Mouse (Mus musculus) layer of hippocampus, adult 11-12 months (tissue): ENCODE measurements around the gene Kalrn.
A peak's percentile ranks its signal among the peaks of the same experiment; 100 is the strongest.

ENCODE experiments used
- DNase-seq: peaks from one replicate; pipeline ENCODE4 v3.0.0; 2022; ENCODE audit warnings: low spot score

Gene Kalrn

GRCm38 (mm10) chr16:34183186-34183585, 390.1 kb downstream of the Kalrn start:
- no peak for DNase-seq

- no peak for DNase-seq
These were observed 397.7 kb downstream of the Kalrn start for GRCm38 (mm10) chr16:34175625-34176024.

DNA sequence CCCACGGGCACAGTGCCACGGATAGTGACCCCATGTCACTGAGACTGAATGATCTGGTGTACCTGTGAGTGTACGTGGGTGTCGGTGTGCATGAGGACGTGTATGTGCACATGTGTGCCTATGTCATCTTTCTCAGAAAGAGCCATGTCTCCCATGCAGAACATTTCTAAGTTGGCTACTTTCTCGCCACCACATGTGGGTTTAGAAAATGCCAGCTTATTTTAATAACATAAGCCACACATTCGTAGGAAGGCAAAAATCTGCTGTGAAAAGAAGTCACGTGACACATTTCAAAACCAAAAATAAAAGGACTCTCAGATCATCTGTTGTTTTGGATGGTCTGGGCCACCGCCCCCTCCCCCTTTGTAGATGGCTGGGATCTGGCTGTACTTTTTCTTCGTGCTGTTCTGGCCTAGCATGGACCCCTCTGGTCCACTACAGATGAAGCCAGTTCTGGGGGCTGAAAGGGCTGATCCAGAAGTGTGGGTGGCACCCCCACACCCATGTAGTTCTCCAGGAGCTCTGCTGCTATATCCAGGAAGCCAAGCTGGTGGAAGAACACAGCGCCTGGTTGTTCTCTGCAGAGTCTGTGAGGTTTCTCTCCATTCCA, 400.7 kb downstream of the Kalrn start:
- peak; percentile 77 for DNase-seq

GRCm38 (mm10) chr16:34167042-34167441, 406.3 kb downstream of the Kalrn start:
- DNase-seq = no peak

DNA sequence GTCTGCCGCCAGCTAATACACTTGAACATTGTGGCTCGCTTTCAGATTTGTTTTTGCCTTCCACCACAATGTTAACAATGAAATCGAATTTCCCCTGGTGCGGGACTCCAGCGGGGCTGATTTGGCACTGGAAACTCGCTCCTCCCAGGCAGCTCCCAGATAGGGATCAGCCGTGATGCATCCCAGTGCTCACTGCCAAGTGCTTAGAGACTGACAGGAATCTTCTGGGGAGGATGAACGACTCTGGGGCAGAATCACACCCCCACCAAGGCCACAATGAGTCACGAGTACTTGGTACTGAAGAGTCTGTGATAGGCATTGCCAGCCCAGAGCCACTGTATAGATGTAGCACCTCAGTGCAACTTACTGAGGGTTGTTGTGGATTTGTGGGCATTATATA, 410.2 kb downstream of the Kalrn start:
- no peak for DNase-seq

DNA sequence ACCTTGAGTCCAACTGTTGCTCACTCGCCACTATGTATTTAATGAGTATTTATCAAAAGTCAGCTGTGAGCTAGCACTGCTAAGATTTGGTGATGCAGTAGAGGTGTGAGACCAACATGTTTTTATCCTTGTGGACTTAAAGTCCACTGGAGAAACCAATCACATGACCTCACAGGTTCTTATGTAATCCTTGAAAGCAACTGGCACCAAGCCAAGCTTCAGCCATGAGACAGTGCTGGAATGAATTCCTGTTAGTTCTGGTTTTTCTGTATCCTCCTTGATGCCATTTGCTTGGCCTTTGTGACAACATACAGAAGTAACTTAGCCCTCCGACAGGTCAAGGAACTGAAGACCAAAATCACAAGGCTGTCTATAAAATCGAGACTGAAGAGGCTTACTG, 413.8 kb downstream of the Kalrn start:
- no peak for DNase-seq

GRCm38 (mm10) chr16:34157386-34158135, 415.8 kb downstream of the Kalrn start:
- DNase-seq = no peak

DNA sequence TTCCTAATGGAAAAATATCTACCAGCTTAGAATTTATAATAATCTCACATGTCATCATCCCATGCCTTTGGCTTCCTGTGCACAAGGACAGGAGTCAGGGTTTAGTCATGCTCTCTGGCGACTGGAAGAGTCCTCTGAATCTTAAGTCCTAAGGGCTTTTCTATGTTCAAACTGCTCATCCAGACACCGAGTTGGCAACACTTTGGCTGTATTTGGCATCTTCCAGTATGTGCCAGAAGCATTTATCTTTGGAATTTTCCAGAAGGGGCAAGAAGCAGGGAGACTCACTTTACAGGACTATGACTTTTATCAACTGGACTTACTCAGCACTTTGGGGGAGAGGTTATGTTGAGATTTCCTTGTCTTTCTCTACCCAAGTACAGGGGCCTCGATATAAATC, 417.6 kb downstream of the Kalrn start:
- DNase-seq = no peak

DNA sequence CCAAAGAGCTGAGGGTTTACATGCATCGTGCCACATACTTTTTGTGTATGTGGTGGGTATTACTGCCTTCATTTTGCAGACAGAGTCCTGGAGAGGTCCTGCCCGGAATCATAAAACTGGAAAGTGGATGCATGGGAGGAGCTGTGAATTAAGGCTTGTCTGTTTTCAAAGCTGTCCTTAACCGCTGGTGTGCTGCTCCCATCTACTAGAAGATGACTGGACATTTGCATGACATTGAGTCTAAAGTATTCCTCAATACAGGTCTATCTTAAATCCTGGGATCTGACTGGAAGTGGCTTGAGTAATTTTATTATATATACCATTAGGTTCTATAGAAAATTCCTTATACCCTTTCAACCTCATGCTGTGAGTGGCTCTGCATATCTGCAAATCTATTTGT, 418.4 kb downstream of the Kalrn start:
- no peak for DNase-seq

DNA sequence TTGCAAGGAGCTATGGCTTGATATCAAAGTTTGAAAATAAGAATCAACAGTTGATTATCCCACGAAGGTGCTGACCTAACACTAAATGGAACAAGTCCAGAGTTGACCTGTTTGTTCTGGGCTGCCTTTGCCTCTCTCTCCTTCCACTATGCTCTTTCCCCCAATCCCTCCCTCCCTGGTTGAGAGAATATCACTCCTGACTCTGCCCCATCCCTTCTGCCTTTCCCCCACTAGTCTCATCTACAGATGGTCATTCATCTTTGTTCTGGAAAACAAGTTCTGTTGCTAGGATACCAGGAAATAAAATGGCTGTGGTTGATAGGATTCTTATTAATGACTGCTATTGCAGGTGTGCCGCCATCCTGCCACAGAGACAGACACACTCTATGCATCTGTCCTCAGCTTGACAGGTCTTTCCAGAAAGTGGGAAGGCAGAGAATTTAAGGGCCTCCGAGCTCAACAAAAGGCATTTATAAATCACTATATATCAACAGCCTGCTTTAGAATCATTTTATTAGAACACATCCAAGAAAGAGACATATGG, 421.7 kb downstream of the Kalrn start:
- no peak for DNase-seq

- DNase-seq = no peak
These were observed 431.7 kb downstream of the Kalrn start for GRCm38 (mm10) chr16:34141670-34142069.

DNA sequence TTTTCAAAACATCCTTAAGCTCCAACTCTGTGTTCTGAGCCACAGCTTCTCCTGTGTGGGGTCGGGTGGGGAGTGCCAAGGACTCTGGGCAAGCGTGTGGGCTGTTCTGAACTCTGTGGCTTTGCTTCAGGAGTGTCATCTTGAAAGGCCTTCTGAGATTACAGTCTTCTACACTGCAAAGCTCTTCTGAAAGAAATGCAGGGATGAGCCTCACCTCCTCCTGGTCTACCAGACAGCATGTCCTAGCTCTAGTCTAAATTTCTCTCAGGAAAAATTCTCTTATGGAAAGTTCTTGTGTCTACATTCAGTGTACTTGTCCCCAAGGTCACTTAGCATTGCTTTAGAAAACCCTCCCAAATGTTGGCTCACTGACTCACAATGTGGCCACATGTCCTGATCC, 438.3 kb downstream of the Kalrn start:
- DNase-seq = no peak

DNA sequence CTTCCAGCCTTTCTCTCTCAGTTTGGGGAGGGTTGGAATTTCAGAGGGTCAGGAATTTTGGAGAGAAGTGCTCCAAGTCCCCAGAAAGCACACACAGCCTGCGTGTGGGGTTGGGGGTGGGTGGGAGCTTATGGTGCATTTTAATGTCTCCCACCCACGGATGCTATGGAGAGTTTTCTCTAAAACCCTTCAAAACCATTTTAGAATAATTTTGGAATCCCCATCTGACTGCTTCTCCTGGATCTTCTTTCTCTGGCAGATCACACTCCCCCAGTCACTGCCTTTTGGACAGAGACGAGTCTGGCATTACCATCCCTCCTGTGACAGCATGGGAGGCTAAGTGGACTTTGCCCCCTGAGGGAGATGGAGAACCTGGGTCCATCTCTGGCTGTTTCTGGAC, 438.7 kb downstream of the Kalrn start:
- no peak for DNase-seq

GRCm38 (mm10) chr16:34125595-34125994, 447.7 kb downstream of the Kalrn start:
- peak; percentile 82 for DNase-seq

DNA sequence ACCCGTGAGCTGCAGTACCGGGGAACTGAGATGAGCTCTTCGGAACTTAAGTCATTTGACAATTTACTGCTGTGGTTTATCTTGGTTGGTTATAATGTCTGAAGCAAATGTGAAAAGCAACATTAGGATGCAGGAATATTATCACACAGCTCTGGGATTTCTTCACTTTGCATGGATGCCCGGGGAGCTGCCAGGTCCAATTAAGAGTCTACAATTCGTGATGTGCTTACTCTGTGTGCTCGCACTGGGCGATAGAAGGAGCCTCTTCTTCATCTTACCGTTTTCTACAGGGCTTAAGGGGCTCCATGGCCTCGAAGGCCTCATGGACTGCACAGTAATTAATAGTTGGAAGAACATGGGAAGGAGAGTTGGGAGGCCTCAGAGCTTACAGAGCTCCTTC, 450.8 kb downstream of the Kalrn start:
- no peak for DNase-seq

- no peak for DNase-seq
These were observed 452.0 kb downstream of the Kalrn start for GRCm38 (mm10) chr16:34121288-34121687.

- DNase-seq = no peak
These were observed 452.5 kb downstream of the Kalrn start for GRCm38 (mm10) chr16:34120801-34121201.

DNA sequence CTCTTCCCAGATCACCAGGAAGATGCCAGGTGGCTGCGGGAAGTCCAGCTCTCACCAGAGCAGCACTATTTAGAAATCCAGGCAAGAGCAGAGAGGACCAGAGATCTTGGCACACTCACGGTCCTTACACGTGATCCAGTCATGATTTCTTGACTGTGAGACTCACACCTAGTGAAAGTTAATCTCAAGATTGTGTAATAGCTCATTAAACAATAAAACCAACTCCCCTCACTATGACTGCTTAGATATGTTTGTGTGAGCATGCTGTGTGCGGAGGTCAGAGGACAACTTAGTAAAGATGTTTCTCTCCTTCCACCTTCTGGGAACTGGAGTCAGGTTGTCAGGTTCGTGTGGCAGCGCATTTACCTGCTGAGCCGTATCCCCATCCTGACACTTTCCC, 453.5 kb downstream of the Kalrn start:
- no peak for DNase-seq

- no peak for DNase-seq
These were observed 454.0 kb downstream of the Kalrn start for GRCm38 (mm10) chr16:34119370-34119769.

GRCm38 (mm10) chr16:34114665-34115064, 458.7 kb downstream of the Kalrn start:
- peak; percentile 75 for DNase-seq

DNA sequence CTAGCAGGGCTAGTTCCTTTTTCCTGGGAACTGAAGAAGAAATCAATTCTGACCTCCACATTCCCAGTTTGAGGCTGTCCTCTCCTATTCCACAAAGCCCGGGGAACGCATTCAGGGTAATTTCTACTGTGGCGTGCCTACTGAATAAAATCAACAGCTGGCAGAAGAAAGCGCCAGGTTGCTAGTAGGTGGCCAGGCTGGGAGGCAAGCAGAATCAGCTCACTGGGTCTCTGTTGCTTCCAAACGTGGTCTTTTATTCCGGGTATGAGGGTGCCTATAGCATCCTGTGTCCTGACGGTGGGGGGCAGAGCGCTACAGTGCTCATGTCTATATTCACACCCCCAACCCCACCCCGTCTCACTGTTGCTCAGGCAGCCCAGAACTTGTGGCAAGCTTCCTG, 460.2 kb downstream of the Kalrn start:
- no peak for DNase-seq

- no peak for DNase-seq
These were observed 460.8 kb downstream of the Kalrn start for GRCm38 (mm10) chr16:34112490-34112889.

DNA sequence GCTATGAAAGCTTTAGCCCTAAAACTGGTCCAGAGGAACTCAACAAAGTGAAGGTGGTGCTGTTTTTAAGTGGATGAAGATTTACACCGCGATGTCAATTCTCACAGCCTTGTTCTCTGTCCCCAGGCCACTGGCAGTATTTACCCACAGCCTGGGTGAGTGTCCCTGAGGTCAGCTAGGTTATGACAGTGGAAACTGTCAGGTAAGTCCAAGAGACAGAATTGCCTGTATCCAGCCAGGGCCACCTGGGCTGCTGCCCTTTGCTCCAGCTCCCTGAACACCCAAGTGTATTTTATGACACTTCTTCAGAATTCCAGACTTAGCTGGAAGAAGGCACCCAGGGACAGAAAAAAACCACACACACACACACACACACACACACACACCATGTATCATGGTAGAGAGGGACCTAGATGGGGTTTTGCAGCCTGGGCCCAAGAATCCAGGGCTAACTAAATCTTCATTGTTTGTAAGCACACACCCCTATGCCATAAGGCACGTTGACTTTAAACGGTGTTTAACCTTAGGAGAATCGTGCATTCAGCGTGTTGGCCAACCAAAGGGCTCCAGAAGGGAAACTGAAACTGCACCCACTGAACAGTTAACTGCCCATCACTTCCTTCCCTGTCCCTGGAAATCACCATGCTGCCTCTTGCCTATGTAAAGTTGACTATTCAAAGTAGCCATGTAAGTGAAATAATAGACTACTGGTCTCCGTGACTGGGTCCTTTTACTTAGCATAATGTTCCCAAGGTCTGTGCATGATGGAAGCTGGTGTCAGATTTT, 462.3 kb downstream of the Kalrn start:
- DNase-seq = no peak
